ENCODE assay signal across 10 mouse cellular contexts in genomic region chr1:166137244-166137938, GRCm38 (mm10). TPM values are rescaled to one million over a fixed set of nuclear protein-coding genes. Genes with fewer than 3 reads are reported as not detected.
DNase-seq lines count a peak whose midpoint lies in the region; ATAC-seq and TF ChIP-seq lines count a peak whose summit lies in the region.
"Had no signal": no experiment of that assay in that cellular context is flagged by ENCODE, and none has a peak within 500 bp of the region (broad histone marks: within the 10 kb centered on the region; RNA-seq: fewer than 3 reads in every experiment).

No protein-coding gene starts in this region.

- no peaks in the 10 kb centered on the region for H3K36me3 ChIP-seq in heart, embryonic 13.5 days
- peaks cover 45% of the 10 kb centered on the region for H3K36me3 ChIP-seq in E14TG2a.4 (ENCODE audit: insufficient read depth, low read length)
- no peaks in the 10 kb centered on the region for H3K36me3 ChIP-seq in embryonic facial prominence, embryonic 10.5 days (replicated peaks)
- H3K36me3 ChIP-seq in hindbrain, postnatal 0 days (ENCODE audit: insufficient read depth, low read length) = no peaks in the 10 kb centered on the region

- H3K4me3 ChIP-seq in heart, embryonic 13.5 days = no peak overlapping the region
- H3K4me3 ChIP-seq in E14TG2a.4 (replicated peaks; ENCODE audit: low read length) = peak overlapping the region; percentile 61
- H3K4me3 ChIP-seq in embryonic facial prominence, embryonic 10.5 days = no peak overlapping the region
- no peak overlapping the region for H3K4me3 ChIP-seq in hindbrain, postnatal 0 days (ENCODE audit: low read length)

- no peak for TF ChIP-seq CTCF in E14TG2a.4 (conservative IDR thresholded peaks at IDR 0.05; ENCODE audit: low read length)
- no peak for TF ChIP-seq CTCF in hindbrain, postnatal 0 days (IDR thresholded peaks at IDR 0.05; ENCODE audit: low read depth)

- ATAC-seq in heart, embryonic 13.5 days (ENCODE audit: extremely low read depth, insufficient number of reproducible peaks, low FRiP score, low TSS enrichment) = no peak
- peak; percentile 38 for ATAC-seq in megakaryocyte, adult 5-6 weeks (ENCODE audit: poor library complexity, severe bottlenecking)
- no peak; the same call in 1 of the 2 replicates for ATAC-seq in hindbrain, postnatal 0 days
- ATAC-seq: CD4-positive, CD25-positive, alpha-beta regulatory T cell, adult 4 months had no signal

- H3K4me2 ChIP-seq in heart, embryonic 13.5 days = 0 out of 2 replicates have a peak overlapping the region, but pooled peaks have one; percentile 4
- no peak overlapping the region for H3K4me2 ChIP-seq in hindbrain, postnatal 0 days (ENCODE audit: low read depth, low read length)

- no peak for DNase-seq in heart, adult 8-10 months (ENCODE audit: low spot score)
- DNase-seq in embryonic facial prominence, embryonic 10.5 days (ENCODE audit: low spot score) = no peak
- DNase-seq in frontal cortex, postnatal 14 days (ENCODE audit: low spot score in 2 of 2) = no peak
- DNase-seq in cerebellum, adult 9-10 months = no peak
- DNase-seq in hindbrain, postnatal 0 days (ENCODE audit: low spot score) = no peak

- H3K27ac ChIP-seq in heart, embryonic 13.5 days (replicated peaks) = peak overlapping the region; percentile 55; the same call in 1 of the 2 replicates
- H3K27ac ChIP-seq in embryonic facial prominence, embryonic 10.5 days (replicated peaks) = peak overlapping the region; percentile 36; the same call in 1 of the 2 replicates
- no peak overlapping the region for H3K27ac ChIP-seq in hindbrain, postnatal 0 days

- H3K9me3 ChIP-seq in heart, embryonic 13.5 days = no peaks in the 10 kb centered on the region
- H3K9me3 ChIP-seq in E14TG2a.4 (ENCODE audit: low read length) = no peaks in the 10 kb centered on the region; the same call in 1 of the 2 replicates
- H3K9me3 ChIP-seq in embryonic facial prominence, embryonic 10.5 days = no peaks in the 10 kb centered on the region
- no peaks in the 10 kb centered on the region for H3K9me3 ChIP-seq in hindbrain, postnatal 0 days (ENCODE audit: low read length)

- H3K27me3 ChIP-seq in heart, embryonic 13.5 days (replicated peaks) = no peaks in the 10 kb centered on the region
- H3K27me3 ChIP-seq in E14TG2a.4 (ENCODE audit: insufficient read depth, low read length) = no peaks in the 10 kb centered on the region
- H3K27me3 ChIP-seq in embryonic facial prominence, embryonic 10.5 days (replicated peaks; ENCODE audit: low read depth, poor library complexity, severe bottlenecking) = no peaks in the 10 kb centered on the region
- H3K27me3 ChIP-seq in hindbrain, postnatal 0 days (ENCODE audit: insufficient read depth, low read length) = no peaks in the 10 kb centered on the region

- no peak overlapping the region for H3K9ac ChIP-seq in heart, embryonic 13.5 days
- H3K9ac ChIP-seq in hindbrain, postnatal 0 days (replicated peaks; ENCODE audit: low read length) = no peak overlapping the region

- 42% methylated on average over 7 of the region's 7 CpGs for WGBS in heart, embryonic 13.5 days
- 79% methylated on average over 7 of the region's 7 CpGs for WGBS in embryonic facial prominence, embryonic 10.5 days
- WGBS in hindbrain, postnatal 0 days = 80% methylated on average over 7 of the region's 7 CpGs

- H3K4me1 ChIP-seq in heart, embryonic 13.5 days = peaks cover 27% of the 10 kb centered on the region
- H3K4me1 ChIP-seq in E14TG2a.4 (replicated peaks; ENCODE audit: low read depth, low read length) = peaks cover 95% of the 10 kb centered on the region
- peaks cover 27% of the 10 kb centered on the region for H3K4me1 ChIP-seq in embryonic facial prominence, embryonic 10.5 days
- no peaks in the 10 kb centered on the region for H3K4me1 ChIP-seq in hindbrain, postnatal 0 days (ENCODE audit: insufficient read depth, low read length)

RNA-seq across cellular contexts. Expression of gene Gpa33, which starts 7.4 kb away (rescaled TPM):
- 0.13 TPM in 1 of 2 replicates, not detected in the other for polyA plus RNA-seq in heart, embryonic 13.5 days (2015; fragmentation: Nextera tagmentation; extraction: Ambion mirVana)
- total RNA-seq in heart, adult 8-10 months (2022) = not detected
- polyA plus RNA-seq in embryonic facial prominence, embryonic 10.5 days (2016; fragmentation: Nextera tagmentation; extraction: Ambion mirVana) = 0.11 and 0.15 TPM in 2 replicates
- total RNA-seq in megakaryocyte, adult 5-6 weeks (2015) = not detected in 2 replicates
- total RNA-seq in megakaryocyte, adult 5-6 weeks (2017) = not detected in 2 replicates
- total RNA-seq in hindbrain, postnatal 0 days (2014; rRNA removed) = not detected in 2 replicates
- polyA plus RNA-seq in hindbrain, postnatal 0 days (2015; fragmentation: Nextera tagmentation; extraction: Ambion mirVana) = 0.06 and 0.09 TPM in 2 replicates
- total RNA-seq: heart, postnatal 25 days had no signal
- polyA plus RNA-seq: CD4-positive, CD25-positive, alpha-beta regulatory T cell, adult 4 months had no signal

RNA-seq across cellular contexts. Expression of gene Dusp27, which starts 9.7 kb away (rescaled TPM):
- polyA plus RNA-seq in heart, embryonic 13.5 days (2015; fragmentation: Nextera tagmentation; extraction: Ambion mirVana) = 45.4 and 48.9 TPM in 2 replicates
- total RNA-seq in heart, adult 8-10 months (2022) = 10 to 100 TPM; 36.3 to 55.0 (median 43.5) TPM
- polyA plus RNA-seq in embryonic facial prominence, embryonic 10.5 days (2016; fragmentation: Nextera tagmentation; extraction: Ambion mirVana) = 1.8 and 2.5 TPM in 2 replicates
- total RNA-seq in megakaryocyte, adult 5-6 weeks (2015) = not detected in 2 replicates
- not detected in 2 replicates for total RNA-seq in megakaryocyte, adult 5-6 weeks (2017)
- 0.36 and 0.58 TPM in 2 replicates for total RNA-seq in hindbrain, postnatal 0 days (2014; rRNA removed)
- 0.64 and 1.0 TPM in 2 replicates for polyA plus RNA-seq in hindbrain, postnatal 0 days (2015; fragmentation: Nextera tagmentation; extraction: Ambion mirVana)
- polyA plus RNA-seq: CD4-positive, CD25-positive, alpha-beta regulatory T cell, adult 4 months had no signal

Comparison
In these comparisons a context has a peak if more than half of its experiments do, and no peak if none do; other contexts are left out.
1. RNA of gene Dusp27, which starts 9.7 kb away (total RNA-seq): 36.3 to 55.0 TPM in heart, adult 8-10 months; 0.36 to 0.58 TPM in hindbrain, postnatal 0 days and not detected in megakaryocyte, adult 5-6 weeks; every median in the first group is over 10 times any median in the second.